Mouse (Mus musculus) mature B cell (primary cell): Measurements from ENCODE around the gene Cd27.

Experiments
- in situ Hi-C: fragments of 300-500 bp; cut with MboI; formaldehyde crosslinking; loops from 2 replicates; pipeline ENCODE4 v1.14.3; 2019

Gene Cd27

DNA sequence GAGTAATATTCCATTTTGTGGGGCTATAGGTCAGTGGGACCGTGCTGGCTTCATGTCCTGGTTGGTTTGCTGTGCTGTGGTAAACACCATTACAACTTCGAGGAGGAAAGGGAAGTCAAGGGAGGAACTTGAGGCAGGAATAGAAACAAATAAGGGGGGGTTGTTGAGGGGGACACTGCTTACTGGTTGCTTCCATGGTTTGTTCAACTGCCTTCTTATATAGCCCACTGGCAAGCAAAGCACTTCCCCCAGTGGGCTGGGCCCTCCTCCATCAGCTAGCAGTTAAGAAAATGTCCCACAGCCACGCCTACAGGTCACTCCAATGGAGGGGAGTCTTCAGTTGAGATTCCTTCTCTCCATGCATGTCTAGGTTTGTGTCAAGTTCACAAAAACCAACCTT, 15.5 kb upstream of the Cd27 start:
- in situ Hi-C loops = no loop called here

DNA sequence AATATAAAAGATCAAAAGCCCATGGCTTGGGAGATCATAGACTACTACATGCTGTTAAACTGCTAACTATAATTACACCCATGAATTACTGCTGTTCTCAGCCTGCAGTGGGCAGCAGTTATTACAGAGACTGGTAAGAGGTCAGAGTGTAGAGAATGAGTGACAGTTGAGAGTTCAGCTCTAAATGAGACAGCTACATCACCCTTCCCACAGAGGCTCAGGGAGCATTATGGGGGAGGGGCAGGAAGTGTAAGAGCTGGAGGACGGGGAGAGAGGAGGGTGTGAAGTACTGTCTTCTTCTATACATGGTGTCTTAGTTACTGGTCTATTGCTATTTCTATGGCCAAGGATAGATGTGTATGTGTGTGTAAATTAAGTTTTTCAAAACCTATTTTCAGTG, 7.7 kb upstream of the Cd27 start:
- in situ Hi-C loops = no loop called here

DNA sequence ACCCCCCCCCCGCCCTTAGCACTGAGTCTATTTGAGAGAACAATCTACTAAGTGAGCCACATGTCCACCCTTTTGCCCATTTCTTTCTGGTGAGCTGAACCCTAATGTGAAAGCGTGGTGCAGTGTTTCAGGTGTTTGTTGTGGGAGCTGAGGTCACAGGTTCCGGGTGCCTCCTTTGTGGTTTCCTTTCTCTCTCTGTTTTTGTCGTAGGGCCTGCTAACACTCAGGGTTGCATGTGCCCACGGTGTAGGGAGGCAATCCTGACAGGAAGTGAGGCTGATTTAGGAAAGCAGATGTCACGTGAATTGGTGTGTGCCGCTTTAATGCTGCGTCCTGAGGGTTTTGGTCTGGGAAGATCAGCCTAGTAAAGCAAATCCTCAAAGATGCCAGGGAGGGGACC, 4.8 kb upstream of the Cd27 start:
- in situ Hi-C loops = no loop called here

DNA sequence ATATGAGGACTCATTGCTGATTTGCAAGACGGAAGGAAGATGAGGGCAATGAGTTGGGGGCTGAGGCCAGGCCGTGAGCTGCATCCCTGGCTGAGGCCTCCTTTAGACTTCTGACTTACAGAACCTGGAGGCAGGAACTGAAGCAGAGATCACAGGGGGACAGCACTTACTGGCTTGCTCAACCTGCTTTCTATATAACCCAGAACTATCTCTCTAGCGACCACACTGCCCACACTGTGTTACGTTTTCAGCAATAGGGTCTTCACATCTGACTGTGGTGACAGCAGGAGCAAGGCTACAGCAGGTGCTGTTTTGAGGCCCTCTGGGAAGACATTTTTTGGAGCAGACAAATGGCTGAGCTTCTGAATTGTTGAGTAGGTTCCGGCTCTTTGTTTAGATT, 3.8 kb upstream of the Cd27 start:
- in situ Hi-C loops = no loop called here

DNA sequence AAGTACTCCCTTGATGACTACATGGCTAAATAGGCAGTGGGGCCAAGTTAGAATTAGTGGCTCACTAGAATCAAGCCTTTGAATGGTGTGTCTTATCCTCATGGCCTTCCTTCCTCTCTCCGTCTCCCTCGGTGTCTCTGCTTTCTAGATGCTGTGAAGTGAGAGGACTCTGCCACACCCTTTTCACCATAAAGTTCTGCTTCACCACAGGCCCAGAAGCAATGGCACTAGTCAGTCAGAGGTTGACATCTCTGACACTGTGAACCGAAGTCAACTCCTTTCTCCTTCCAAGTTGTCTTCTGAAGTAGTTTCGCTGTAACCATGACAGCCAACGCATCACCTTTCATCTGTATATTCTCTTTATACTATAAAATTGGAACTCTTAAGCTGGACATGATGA, 2.7 kb upstream of the Cd27 start:
- in situ Hi-C loops = no loop called here

DNA sequence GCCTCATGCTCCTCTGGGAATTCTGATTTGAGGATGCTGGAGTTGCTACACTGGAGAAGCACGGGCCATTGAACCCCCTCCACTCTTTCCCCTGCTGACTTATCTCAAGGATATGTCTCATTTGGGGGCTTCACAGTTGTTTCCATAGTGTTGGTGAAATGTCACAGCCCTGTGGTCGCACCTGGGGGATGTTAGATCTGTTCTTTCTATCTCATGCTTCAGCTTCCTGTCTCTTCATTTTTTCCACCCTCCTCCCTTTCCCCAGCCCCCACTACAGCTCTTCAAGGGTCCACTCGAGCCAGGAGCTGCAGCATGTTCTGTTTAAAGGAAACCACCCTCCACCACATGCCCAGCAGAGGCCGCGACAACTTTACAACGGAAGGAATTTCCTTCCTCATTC, 1.6 kb upstream of the Cd27 start:
- in situ Hi-C loops = no loop called here

DNA sequence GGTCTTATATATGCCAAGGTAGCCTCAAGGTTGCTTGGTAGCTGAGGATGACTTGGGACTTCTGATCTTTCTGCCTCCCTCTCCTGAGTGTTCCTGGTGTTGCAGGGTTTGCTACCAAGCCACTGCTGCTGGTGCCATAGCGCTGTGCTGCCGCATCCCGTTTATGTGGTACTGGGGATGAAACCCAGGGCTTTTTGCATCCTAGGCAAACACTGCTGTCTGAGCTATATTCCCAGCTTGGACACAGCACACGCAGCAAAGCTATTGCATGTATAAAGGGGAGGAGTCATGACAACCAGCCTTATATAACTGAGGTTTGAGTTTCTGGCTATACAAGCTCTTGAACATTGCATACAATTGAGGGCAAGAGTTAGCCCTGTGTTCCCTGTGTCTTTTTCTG, 611 bp upstream of the Cd27 start:
- in situ Hi-C loops = no loop called here

DNA sequence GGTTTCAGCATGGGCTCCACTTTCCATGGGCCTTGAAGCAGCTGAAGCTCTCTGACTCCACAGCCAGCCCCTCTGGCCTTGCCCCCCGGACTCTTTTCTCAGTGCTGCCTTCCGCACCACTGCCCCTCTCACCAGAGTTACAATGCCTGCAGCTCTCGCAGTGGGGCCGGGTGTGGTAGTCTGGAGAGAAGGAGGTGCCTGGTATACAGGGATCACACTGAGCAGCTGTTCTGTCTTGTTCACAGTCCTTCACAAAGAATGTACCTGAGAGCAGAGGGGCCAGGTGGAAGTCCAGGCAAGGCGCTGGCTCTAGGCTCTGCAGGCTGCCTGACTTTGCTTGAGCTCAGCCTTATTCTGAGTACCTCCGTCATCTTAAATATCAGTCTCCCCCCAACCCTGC, 469 bp downstream of the Cd27 start:
- in situ Hi-C loops = no loop called here

DNA sequence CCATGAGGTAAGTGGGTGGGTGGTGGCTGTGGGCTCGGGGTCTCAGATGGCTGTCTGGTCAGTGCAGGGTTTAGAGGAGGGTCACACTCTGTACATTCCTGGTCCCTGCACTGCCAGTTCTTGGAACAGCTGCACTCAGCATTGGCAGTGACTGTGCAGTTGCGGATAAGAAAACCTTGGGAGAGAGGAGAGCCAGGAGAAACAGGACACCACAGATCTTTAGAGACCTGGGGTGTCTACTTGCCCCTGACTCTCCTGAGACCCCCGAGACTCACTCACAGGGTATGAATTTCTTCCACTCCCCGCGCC, 2.3 kb downstream of the Cd27 start:
- in situ Hi-C loops = no loop called here

DNA sequence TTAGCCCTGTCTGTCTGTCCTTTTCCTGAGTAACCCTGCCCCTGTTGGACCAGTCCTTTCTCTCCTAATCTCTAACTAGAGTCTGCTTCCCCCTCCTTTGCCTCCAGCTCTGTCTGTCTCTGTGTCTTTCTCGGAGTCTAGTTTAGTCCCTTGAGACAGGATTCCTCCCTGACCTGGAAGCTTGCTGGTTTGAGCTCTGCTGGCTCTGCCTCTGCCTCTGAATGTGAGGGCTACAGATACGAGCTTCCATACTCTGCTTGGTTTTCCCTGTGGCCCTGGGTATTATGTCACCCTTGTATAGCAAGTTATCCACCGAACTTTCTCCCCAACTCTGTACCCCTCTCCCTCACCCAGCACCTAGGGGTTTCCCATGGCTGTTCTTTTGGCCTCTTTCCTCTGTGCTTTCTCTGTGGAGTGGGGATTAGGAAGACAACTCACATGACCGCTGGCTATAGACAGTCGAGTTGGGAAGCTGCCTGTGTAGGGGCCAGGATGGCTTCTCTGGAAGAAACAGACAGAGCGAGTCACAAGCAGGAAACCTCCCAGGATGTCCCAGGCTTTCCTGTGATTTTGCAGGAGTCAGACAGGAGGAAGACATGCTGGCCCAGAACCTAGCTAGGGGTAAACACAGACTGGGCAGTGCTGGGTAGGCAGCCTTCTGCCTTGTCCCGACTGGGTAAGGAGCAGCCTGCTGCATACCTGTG, 2.8 kb downstream of the Cd27 start:
- in situ Hi-C loops = no loop called here

DNA sequence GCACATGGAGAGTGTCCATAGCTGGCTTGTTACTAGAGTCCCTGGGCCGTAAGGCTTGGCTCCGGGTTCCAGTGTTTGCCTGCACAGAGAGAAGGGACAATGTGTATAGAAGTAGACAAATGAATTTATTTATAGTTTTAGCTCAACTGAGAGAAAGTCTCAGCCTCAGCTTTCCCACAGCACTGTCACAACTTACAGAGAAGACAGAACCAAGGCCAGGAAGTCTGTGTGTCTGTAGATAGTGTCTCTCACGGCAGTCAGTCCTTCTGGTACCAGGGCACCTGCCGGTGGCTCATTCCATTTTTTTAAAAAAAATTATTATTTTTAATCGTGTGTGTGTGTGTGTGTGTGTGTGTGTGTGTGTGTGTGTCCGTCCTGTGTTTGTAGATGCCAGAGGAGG, 4.3 kb downstream of the Cd27 start:
- in situ Hi-C loops = no loop called here

DNA sequence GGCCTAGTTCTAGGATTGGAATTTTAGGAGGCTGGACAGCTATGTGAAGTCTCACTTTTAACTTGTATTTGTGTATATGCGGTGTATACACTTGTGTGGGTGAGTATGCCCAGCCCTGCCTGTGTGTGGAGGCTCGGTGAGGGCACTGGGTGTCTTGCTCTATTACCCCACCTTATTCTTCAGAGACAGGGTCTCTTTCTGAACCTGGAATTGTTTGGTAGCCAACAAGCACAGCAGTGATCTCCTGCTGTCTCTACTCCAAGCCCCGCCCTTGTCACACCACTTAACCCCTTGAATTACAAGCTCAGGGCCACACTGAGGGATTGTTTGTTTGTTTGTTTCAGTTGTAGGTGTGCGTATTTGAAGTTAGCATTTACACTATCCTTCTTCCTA, 4.8 kb downstream of the Cd27 start:
- in situ Hi-C loops = no loop called here

DNA sequence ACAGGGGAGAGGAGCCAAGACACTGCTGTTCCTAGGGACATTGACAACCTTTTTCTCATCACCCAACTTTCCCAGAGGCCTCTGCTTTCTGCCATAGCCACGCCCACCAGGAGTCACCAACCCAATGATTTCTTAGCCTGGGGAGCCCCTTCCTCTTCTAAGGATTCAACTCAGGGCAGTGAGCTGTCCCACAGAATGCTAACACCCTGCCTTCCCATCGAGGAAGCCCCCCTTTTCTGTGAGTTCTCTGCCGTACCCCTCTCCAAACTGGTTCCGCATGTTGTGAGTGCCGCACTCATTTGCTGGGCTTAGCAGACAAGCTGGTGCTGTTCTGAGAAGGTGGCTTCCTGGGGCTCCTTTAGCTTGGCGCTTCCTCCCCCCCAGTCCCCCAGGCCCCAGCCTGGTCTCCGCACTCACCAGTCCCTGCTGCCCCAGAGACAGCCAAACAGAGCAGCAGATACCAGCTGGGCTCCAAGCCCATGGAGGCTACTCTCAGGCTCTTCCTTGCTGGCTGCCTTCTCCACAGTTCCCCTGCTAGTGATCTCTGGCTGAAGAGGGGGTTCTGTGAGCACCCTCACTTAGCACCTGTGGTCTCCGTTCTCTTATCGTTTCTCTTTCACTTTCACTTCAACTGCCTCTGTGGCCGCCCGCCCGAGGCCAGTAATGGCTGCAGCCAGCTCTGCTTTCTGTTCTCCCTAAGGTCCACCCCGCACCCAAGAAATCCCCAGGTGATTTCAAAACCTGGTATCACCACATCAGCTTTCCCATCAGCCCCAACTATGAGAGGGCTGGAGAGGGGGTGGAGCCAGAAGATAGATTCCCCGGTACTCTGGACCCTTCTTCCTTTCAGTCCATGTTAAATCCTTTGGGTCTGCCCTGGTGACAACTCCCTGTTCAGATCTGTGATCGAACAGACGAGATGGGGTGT, 5.4 kb downstream of the Cd27 start, which contains the start of gene Tapbpl:
Gene Tapbpl (minus strand): TSS at position 744 of the 928 bp plus-strand sequence.
- in situ Hi-C loops = no loop called here

DNA sequence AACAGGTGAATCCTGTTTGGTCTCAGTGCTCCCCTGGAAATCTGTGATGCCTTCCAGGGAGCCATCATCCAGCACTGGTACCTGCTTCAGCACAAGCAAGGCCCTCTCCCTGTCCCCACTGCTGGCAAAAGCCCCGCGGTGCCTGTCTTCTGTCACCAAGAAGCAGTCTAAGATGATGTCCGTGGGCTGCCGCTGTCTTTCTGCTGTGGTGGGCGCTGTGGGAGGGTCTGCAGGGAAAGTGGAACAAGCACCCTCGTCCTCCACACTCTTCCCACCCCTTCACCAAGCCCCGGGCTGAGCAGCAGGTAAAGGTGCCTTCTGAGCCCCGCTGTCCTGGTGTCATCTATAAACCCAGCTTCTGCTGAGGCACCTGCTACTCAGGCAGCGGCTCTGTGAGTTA, 6.2 kb downstream of the Cd27 start:
- in situ Hi-C loops = no loop called here

DNA sequence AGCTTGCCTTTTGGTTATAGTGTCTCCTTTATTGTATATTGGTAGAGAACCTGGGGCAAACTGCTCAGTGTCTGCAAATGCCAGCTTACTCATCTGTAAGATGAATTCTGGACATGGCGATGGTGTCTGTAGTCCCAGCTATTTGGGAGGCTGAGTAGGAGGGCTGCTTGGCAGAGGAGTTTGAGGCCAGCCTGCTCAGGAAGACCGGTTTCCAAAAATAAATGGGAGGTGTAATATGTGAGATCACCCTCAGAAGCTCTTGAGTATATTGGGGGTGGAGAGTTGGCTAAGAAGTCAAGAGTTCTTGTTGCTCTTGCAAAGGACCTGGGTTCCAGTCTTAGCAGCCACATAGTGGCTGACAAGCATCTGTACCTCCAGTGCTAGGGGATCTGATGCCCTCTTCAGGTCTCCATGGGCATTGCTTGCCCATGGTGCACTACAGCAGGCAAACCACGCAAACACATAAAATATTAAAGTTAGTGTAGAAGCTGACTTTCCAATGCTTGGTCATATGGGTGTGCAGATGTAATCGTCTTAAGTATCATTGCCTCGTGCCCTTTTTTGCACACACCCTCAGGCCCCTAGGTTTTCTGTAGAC, 11.2 kb downstream of the Cd27 start:
- in situ Hi-C loops = no loop called here

DNA sequence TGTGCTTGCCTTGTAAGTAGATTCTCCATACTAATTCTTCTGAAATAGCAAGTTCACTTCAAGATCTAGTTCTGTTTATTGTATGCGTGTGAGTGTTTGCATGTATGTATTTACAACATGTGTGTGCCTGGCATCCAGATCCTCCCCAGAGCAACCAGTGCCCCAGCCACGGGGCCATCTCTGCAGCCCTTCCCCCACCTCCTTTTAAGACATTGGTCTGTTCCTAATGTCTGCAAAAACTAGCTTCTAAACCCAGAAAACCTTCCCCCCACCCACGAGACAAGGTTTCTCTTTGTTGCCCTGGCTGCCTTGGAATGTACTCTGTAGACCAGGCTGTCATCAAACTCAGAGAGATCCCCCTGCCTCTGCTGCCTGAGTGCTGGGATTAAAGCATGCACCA, 14.2 kb downstream of the Cd27 start:
- in situ Hi-C loops = no loop called here

DNA sequence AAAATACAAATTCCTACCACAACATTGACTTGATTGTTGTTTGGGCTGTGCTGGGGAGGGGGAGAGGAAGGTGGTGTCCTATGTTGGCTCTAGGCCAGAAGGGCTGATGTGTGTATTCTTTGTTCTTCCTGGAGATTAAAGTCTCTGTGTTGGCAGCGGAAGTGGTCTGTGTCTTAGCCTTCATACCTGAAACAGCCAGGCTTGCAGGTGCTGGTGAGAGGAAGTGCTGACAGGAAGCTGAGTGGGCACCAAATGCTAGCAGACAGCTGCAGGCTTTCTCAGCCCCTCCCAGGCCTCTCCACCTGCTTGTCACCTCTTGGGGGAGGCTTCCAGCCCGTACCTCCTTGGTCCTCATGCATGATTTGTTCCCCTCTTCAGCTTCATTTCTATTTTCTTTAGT, 14.7 kb downstream of the Cd27 start:
- in situ Hi-C loops = no loop called here

DNA sequence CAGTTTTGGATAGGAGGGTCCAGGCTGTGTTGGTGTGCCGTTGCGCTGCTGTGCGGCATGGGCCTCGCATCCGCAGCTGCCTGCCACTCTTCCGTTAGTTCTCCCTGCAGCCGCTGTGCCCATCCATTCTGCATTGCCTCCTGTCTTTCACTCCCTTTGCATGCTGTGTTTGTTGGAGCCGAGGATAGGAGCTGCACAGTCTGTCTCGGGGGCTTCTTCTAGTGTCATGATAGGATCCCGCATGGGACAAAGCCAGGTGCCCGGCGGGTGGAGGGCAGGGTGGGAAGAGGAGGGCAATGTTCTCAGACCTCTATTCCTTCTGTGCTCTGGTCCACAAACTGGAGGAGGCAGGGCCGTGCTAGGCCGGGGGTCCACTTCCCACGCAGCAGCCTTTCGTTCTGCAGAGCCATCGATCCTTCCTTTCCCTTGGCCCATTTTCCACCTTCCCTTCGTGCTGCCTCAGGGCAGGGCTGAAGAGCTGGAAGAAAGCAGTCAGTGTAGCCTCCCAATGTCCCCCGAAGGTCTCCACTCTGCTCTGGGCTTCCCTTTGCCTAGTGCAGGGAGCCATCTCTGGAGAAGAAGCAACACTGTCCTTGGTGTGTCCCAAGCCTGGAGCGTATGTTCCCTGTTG, 15.6 kb downstream of the Cd27 start:
- in situ Hi-C loops = no loop called here

DNA sequence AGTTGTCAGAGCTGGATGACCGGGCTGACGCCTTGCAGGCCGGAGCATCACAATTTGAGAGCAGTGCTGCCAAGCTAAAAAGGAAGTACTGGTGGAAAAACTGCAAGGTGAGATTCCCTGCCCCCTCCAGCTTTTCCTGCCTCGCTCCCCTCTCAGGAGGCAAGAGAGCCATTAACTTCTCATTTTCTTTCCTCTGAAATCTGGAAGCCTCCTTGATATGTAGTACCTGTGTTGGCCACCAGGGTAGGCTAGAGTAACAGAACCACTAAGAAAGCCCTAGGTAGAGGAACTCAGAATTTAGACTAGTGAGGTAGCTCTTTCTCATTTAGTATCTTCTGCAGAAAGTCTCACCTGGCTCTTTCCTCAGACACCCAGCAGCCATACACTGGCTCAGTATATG, 17.8 kb downstream of the Cd27 start:
- in situ Hi-C loops = loop anchor here (5.0 kb wide), 1 partner anchor 53 kb away; no protein-coding TSS in a partner anchor

DNA sequence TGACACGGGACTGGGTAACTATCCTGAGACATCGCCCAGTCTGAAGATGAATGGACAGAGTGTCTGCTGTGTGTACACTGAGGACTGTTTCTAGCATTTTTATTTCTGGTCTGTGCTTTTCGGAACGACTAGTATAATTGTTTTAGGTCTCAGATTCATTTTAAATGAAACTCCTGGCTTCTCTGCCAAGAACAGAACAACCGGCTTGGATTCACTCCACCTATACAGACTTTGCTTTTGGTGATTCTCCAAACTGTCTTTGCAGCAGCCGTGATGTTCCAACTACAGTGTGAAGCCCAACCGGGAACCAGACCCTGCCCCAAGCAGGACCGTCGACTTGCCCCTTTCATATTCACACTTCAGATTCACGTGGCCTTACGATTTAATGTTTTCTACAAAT, 18.9 kb downstream of the Cd27 start:
- in situ Hi-C loops = loop anchor here (5.0 kb wide), 1 partner anchor 54 kb away; no protein-coding TSS in a partner anchor

DNA sequence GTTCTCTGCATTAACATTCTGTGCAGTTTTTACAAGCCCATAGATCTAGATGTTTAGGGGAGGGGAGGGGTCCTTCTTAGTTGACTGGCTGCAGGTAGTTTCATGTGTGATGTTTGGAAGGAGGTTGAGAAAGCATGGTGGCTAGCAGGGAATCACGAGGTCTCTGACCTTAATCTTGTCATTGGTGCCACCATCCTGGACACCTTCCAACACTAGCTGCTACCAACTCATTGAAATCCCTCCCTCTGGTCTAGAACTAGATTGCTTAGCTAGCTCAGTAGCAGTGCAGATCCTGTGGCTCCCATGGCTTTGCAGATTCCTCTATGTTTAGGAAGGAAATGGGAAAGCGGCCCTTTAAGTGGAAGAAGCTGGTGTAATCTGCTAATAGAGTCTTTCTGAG, 19.9 kb downstream of the Cd27 start:
- in situ Hi-C loops = loop anchor here (5.0 kb wide), 1 partner anchor 55 kb away; no protein-coding TSS in a partner anchor
